Mouse (Mus musculus): ENCODE measurements at regions not wholly inside any gene's neighbourhood (a gene's known extent, or its start where the extent isn't known, plus 50 kb on each side); places are given as distances from the start of the nearest gene placed in this dataset.

DNA sequence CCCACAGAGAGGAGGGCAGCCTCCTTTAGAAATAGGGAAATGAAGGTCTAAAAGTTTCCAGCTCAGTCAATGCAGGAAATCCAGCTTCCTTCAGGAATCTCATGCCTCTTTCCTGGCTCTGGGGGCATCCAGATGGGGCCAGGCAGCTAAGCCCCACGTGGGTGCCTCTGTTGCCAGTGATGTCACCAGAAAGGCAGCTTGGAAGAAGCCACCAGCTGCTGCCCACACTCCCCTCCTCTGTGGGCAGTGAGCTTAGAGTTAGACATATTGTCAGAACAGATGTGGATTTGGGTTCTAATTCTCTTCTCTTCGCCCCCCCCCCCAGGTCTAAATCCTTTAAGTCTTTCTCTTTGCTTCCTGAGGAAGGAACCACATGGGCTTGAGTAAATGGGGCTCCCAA is 116.2 kb upstream of the Pja1 start:
- no peak for ATAC-seq (replicated peaks)
- Histone ChIP-seq H3K27ac (replicated peaks) (no peak overlapping the region), H3K27me3 (no peaks in the 10 kb centered on the region; the same call in 1 of the 2 replicates), H3K36me3 (no peaks in the 10 kb centered on the region), H3K9me3 (no peaks in the 10 kb centered on the region), H3K9ac (replicated peaks) (no peak overlapping the region), H3K4me1 (no peaks in the 10 kb centered on the region), H3K4me3 (no peak overlapping the region), H3K4me2 (replicated peaks) (no peak overlapping the region)
- WGBS, result 8% methylated on average over 2 of the region's 2 CpGs

DNA sequence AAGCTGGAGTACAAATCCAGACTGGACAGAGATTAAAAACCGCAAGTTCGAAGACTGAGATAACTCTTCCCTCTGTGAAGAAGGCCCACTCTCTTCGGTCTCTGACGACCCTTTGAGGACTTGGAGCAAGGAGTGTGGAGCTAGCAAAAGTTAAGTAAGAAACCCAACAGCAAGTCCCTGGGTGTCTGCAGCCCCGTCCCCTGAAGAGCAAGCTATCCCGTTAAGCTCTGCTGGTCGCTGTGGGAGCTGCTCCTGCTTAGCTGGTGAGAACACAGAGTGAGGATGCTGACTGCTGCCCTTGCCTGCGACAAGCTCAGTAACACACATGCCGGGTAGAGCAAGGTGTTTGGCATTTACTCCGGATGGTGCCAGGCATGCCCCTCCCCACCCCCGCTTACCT is 115.2 kb upstream of the Pja1 start:
- WGBS, result 55% methylated on average over 11 of the region's 11 CpGs

DNA sequence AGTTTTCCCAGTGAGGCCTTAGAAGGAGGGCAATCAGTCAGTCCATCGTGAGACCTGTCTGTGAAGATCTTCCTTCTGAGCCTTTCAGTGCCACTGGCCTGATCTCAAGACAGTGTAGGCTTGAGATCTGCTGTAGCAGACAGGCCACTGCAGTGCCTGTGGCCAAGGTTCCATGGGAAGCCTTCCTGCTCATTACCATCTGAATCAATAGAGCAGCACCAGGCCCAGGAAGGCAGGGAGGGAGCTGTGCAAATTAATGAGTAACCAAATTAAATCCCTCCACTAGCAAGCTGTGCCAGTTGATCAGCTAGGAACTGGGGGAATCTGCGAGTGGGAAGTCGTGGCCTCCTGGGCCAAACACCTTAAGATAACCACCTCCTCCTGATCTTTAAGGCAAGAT is 114.6 kb upstream of the Pja1 start:
- no peak overlapping the region for H3K9ac ChIP-seq (replicated peaks)
- H3K4me3 ChIP-seq, result no peak overlapping the region
- 0 out of 2 replicates have a peak overlapping the region, but pooled peaks have one; percentile 19 for H3K27ac ChIP-seq (replicated peaks)
- no peaks in the 10 kb centered on the region for H3K27me3 ChIP-seq
- no peaks in the 10 kb centered on the region for H3K36me3 ChIP-seq
- no peak overlapping the region for H3K4me2 ChIP-seq (replicated peaks)
- ATAC-seq (replicated peaks), result peak; percentile 71
- no peaks in the 10 kb centered on the region for H3K9me3 ChIP-seq
- peaks cover 5% of the 10 kb centered on the region; the same call in 1 of the 2 replicates for H3K4me1 ChIP-seq
- WGBS, result 22% methylated on average over 3 of the region's 3 CpGs

More for the DNA sequence above, 115.2 kb upstream of the Pja1 start:
- Histone ChIP-seq H3K4me1 (peaks cover 5% of the 10 kb centered on the region; the same call in 1 of the 2 replicates), H3K27ac (replicated peaks) (no peak overlapping the region), H3K4me3 (no peak overlapping the region), H3K36me3 (no peaks in the 10 kb centered on the region), H3K9ac (replicated peaks) (no peak overlapping the region), H3K27me3 (no peaks in the 10 kb centered on the region; the same call in 1 of the 2 replicates), H3K4me2 (replicated peaks) (no peak overlapping the region), H3K9me3 (no peaks in the 10 kb centered on the region)
- no peak for ATAC-seq (replicated peaks)

DNA sequence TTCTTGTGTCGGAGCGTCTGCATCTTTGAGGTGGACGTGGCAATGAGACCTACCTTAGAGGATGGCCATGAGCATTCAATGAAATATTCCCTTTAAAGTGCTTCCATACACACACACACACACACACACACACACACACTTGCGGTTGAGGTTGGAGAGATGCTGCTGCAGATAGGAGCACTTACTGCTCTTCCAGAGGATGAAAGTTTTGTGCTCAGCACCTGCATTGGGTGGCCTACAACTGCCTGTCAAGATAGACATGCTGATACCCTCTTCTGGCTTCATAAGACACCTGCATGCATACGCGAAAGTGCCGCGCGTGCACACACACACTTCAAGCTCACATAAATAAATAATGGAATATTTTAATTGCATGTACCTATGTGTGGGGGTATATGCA is 111.5 kb upstream of the Pja1 start:
- Histone ChIP-seq H3K27me3 (no peaks in the 10 kb centered on the region), H3K9ac (replicated peaks) (no peak overlapping the region), H3K4me2 (replicated peaks) (no peak overlapping the region), H3K4me1 (peaks cover 5% of the 10 kb centered on the region; the same call in 1 of the 2 replicates), H3K9me3 (no peaks in the 10 kb centered on the region), H3K27ac (replicated peaks) (no peak overlapping the region), H3K36me3 (no peaks in the 10 kb centered on the region), H3K4me3 (no peak overlapping the region)
- ATAC-seq (replicated peaks), result no peak
- 93% methylated on average over 9 of the region's 9 CpGs for WGBS

DNA sequence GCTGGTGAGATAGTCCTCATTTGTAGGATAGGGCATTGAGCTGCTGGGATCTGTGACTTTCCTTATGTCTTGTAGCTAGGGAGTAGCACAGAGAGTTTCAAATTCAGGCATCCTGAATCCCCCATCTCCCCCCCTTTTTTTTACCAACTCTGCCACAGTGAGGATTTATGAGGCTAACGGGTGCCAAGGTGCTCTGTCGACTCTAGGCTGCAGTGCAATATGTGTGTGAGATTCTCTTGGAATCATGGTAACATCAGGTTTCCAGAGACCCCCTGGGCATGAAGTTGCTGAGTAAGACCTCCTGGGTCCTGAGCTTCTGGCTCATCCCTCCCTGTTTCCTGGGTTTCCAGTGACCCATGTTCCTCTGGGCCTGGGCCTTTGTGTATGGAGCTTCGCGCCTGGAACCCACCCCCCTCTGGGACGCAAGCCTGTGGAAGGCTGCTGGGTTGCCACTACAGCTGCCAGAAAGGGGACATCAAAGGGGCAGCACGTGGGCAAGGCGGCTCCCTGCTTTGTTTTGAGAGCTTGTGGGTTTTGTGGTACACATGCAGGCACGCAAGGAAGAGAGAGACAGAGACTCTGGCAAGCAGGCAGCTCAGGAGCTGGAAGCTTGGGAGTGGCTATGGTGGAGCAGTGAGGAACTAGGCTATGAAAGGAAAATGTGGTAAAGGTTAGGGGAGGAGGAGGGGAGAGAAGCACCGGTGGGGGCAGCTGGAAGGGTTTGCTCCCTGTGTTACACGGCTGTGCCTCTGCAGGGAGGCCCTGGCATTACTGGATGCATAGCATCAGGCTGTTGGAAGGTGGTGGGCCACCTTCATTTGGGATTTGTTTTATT is 110.8 kb upstream of the Pja1 start:
- Histone ChIP-seq H3K4me2 (replicated peaks) (no peak overlapping the region), H3K4me1 (peaks cover 5% of the 10 kb centered on the region; the same call in 1 of the 2 replicates), H3K4me3 (no peak overlapping the region), H3K27ac (replicated peaks) (no peak overlapping the region), H3K27me3 (no peaks in the 10 kb centered on the region), H3K9me3 (no peaks in the 10 kb centered on the region), H3K36me3 (no peaks in the 10 kb centered on the region), H3K9ac (replicated peaks) (no peak overlapping the region)
- peak; percentile 35; the same call in 1 of the 2 replicates for ATAC-seq (replicated peaks)
- WGBS, result 45% methylated on average over 10 of the region's 10 CpGs

DNA sequence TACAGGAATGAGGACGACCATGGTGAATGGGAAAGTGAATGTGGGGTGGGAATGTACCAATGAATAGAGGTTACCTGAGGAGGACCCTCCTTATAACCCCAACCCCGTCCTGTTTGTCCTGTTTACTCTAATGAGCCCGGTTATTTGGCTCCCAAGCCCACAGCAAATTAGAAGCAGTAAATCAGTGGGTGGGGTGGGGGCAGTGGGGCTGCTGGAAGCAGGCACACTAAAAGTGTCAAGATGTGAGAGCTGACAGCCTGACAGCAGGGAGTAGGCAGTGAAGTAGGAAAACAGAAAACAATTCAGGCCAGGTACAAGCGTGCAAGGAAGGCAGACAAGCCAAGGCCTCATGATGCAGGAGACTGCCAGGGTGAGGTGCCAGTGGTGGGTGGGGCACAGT is 108.1 kb upstream of the Pja1 start:
- H3K9me3 ChIP-seq, result no peaks in the 10 kb centered on the region
- ATAC-seq (replicated peaks), result no peak
- no peaks in the 10 kb centered on the region for H3K36me3 ChIP-seq
- no peaks in the 10 kb centered on the region for H3K27me3 ChIP-seq
- no peak overlapping the region for H3K27ac ChIP-seq (replicated peaks)
- H3K9ac ChIP-seq (replicated peaks), result no peak overlapping the region
- 44% methylated on average over 4 of the region's 4 CpGs for WGBS
- H3K4me1 ChIP-seq, result peaks cover 9% of the 10 kb centered on the region
- H3K4me3 ChIP-seq, result no peak overlapping the region
- no peak overlapping the region for H3K4me2 ChIP-seq (replicated peaks)

DNA sequence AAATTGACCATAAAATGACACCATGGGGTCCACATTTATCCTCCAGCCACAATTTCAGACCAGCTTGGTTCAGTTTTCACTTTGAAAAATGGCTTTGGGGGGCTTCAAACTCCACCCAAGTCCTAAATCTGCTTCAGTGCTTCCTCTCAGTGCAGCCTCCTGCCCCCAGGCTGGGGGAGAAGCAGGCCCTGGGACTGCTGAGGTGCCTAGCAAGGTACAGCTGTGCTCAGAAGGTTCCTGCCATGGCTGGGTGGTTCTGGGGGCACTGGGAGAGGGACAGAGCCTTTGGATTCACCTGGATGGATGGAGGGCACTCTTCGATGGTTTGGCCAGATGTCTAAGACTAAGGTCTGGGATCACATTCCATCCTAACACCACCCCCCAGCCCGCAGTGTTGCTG is 107.7 kb upstream of the Pja1 start:
- 86% methylated on average over 2 of the region's 2 CpGs for WGBS
- Histone ChIP-seq H3K27me3 (no peaks in the 10 kb centered on the region), H3K36me3 (no peaks in the 10 kb centered on the region), H3K9ac (replicated peaks) (no peak overlapping the region), H3K4me3 (no peak overlapping the region), H3K4me2 (replicated peaks) (no peak overlapping the region), H3K4me1 (peaks cover 12% of the 10 kb centered on the region), H3K9me3 (no peaks in the 10 kb centered on the region), H3K27ac (replicated peaks) (no peak overlapping the region)
- no peak for ATAC-seq (replicated peaks)

DNA sequence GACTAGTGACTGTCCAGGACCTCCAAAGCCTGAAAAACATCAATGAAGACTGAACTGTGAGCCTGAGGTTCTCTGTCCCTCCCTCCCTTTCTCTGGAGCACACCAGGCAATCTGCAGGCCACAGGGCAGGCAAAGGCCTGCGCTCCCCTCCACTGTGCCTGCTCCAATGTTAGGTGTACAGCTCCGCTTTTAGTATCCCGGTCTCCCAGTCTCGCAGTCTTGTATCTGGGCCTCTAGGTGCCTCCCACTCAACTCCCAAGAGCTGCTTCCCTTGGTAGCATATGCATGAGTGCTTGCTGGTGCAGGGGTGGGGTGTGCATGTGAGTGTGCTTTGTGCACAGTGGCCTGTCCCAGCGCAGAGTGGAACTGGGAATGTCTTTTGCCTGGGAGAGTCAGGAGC is 104.0 kb upstream of the Pja1 start:
- WGBS, result 30% methylated on average over 5 of the region's 5 CpGs
- ATAC-seq (replicated peaks), result peak; percentile 56
- no peaks in the 10 kb centered on the region; the same call in 1 of the 2 replicates for H3K27me3 ChIP-seq

DNA sequence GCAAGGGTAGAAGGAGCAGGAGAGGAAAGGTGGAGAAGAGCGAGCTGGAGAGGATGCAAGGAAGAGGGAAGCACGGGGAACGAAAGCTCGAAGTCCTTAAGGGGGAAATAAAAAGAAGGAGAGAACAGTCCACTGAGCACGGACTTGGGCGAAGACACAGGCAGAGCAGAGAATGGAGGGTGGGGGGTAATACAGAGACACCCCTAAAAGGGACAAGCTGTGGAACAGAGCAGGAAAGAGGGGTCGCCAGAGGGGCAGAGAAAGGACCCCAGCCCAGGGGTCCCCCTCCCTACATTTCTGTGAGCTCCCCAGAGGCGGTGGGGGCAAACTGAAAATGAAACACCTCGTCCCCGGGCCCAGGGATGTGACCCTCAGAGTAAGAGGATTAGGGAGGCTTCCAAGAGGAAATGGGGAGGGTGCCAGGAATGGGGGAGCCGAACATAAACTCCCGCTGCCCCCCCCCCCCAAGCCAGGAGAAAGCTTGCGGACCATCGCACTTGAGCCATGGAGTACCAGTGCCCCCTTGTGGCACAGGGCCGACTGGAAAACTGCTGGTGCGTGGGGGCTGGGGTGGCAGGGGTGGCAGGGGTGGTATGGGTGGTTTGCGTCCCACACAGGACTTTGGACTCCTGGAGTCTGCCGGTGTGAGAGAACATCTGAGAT is 103.5 kb upstream of the Pja1 start:
- H3K4me3 ChIP-seq, result peak overlapping the region; percentile 29
- no peaks in the 10 kb centered on the region for H3K36me3 ChIP-seq
- no peak overlapping the region for H3K27ac ChIP-seq (replicated peaks)
- H3K4me2 ChIP-seq (replicated peaks), result peak overlapping the region; percentile 44
- 30% methylated on average over 17 of the region's 18 CpGs for WGBS
- H3K4me1 ChIP-seq, result peaks cover 8% of the 10 kb centered on the region
- H3K9me3 ChIP-seq, result no peaks in the 10 kb centered on the region
- H3K27me3 ChIP-seq, result no peaks in the 10 kb centered on the region; the same call in 1 of the 2 replicates
- peak; percentile 66 for ATAC-seq (replicated peaks)
- H3K9ac ChIP-seq (replicated peaks), result peak overlapping the region; percentile 28; the same call in 1 of the 2 replicates

More for the DNA sequence above, 104.0 kb upstream of the Pja1 start:
- Histone ChIP-seq H3K4me1 (peaks cover 8% of the 10 kb centered on the region), H3K4me2 (replicated peaks) (no peak overlapping the region), H3K9ac (replicated peaks) (no peak overlapping the region), H3K9me3 (no peaks in the 10 kb centered on the region), H3K36me3 (no peaks in the 10 kb centered on the region), H3K27ac (replicated peaks) (no peak overlapping the region), H3K4me3 (no peak overlapping the region)

DNA sequence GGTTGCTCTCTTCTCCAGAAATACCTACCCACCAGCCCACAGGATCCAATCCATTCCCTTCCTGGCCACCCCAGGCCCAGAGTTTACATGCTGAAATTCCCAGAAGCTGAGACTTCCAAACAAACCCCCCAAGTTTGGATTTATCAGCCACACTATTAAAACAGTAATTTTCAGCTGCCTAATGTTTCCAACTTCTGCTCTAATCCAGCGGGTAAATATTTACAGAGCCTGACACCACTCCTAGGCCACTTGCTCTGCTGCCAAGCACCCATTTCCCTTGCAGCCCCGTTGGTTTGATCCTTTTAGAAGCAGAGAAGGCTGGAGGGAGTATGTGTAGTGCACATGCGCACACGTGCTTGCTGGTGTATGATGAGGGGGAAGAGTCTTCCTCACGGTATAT is 99.1 kb upstream of the Pja1 start:
- H3K4me3 ChIP-seq, result no peak overlapping the region
- WGBS, result 79% methylated on average over 5 of the region's 5 CpGs
- H3K4me2 ChIP-seq (replicated peaks), result no peak overlapping the region
- H3K27me3 ChIP-seq, result no peaks in the 10 kb centered on the region; the same call in 1 of the 2 replicates
- no peak overlapping the region for H3K27ac ChIP-seq (replicated peaks)
- H3K9ac ChIP-seq (replicated peaks), result no peak overlapping the region
- peaks cover 21% of the 10 kb centered on the region for H3K4me1 ChIP-seq
- no peak for ATAC-seq (replicated peaks)
- no peaks in the 10 kb centered on the region for H3K36me3 ChIP-seq
- no peaks in the 10 kb centered on the region for H3K9me3 ChIP-seq

DNA sequence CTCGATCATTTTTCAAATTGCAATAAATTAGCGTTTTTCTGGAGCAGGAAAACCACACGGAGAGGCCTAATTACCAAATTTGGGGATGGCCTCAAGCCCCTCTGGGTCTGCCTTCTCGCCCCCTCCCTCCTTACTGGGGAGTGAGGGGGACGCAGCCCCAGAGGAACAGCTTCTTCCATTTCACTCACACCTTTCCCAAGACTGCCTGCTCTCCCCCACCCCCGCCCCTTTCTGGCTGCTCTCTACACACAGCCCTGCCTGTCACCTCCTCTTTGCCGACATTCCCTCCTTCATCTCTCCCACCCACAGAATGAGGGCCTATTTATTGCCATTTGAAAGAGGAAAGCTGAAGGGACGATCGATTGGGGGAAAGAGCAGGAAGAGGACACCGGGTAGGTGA is 97.2 kb upstream of the Pja1 start:
- no peak overlapping the region for H3K9ac ChIP-seq (replicated peaks)
- H3K27me3 ChIP-seq, result no peaks in the 10 kb centered on the region; the same call in 1 of the 2 replicates
- H3K27ac ChIP-seq (replicated peaks), result peak overlapping the region; percentile 89
- WGBS, result 25% methylated on average over 10 of the region's 10 CpGs
- ATAC-seq (replicated peaks), result peak; percentile 72
- no peaks in the 10 kb centered on the region for H3K9me3 ChIP-seq
- no peaks in the 10 kb centered on the region for H3K36me3 ChIP-seq
- 0 out of 2 replicates have a peak overlapping the region, but pooled peaks have one; percentile 14 for H3K4me2 ChIP-seq (replicated peaks)
- no peak overlapping the region for H3K4me3 ChIP-seq
- H3K4me1 ChIP-seq, result peaks cover 20% of the 10 kb centered on the region
